Mouse (Mus musculus): ENCODE measurements around the gene Cacng7.

The Cacng7 gene

GRCm38 (mm10) chr7:3388885-3389284 lies 56.1 kb downstream of the Cacng7 start:
- TF ChIP-seq GATA4 (IDR thresholded peaks at IDR 0.05; ENCODE audit: insufficient replicate concordance, low read length) = no peak

- no peak for TF ChIP-seq GATA4 (IDR thresholded peaks at IDR 0.05; ENCODE audit: insufficient replicate concordance, low read length)
Observed at GRCm38 (mm10) chr7:3389444-3390412, 57.0 kb downstream of the Cacng7 start.

GRCm38 (mm10) chr7:3390413-3391080 lies 57.8 kb downstream of the Cacng7 start, which contains the start of gene Cacng8:
Gene Cacng8, plus strand, starts transcription at chr7:3390683.
- no peak for TF ChIP-seq GATA4 (IDR thresholded peaks at IDR 0.05; ENCODE audit: insufficient replicate concordance, low read length)

GRCm38 (mm10) chr7:3391081-3391451 lies 58.3 kb downstream of the Cacng7 start:
- no peak for TF ChIP-seq GATA4 (IDR thresholded peaks at IDR 0.05; ENCODE audit: insufficient replicate concordance, low read length)

GRCm38 (mm10) chr7:3391809-3392208 lies 59.1 kb downstream of the Cacng7 start:
- no peak for TF ChIP-seq GATA4 (IDR thresholded peaks at IDR 0.05; ENCODE audit: insufficient replicate concordance, low read length)

- no peak for TF ChIP-seq GATA4 (IDR thresholded peaks at IDR 0.05; ENCODE audit: insufficient replicate concordance, low read length)
Observed at GRCm38 (mm10) chr7:3397355-3397754, 64.6 kb downstream of the Cacng7 start.

- no peak for TF ChIP-seq GATA4 (IDR thresholded peaks at IDR 0.05; ENCODE audit: insufficient replicate concordance, low read length)
Observed at GRCm38 (mm10) chr7:3397797-3398196, 65.0 kb downstream of the Cacng7 start.

GRCm38 (mm10) chr7:3399937-3400336 lies 67.2 kb downstream of the Cacng7 start:
- no peak for TF ChIP-seq GATA4 (IDR thresholded peaks at IDR 0.05; ENCODE audit: insufficient replicate concordance, low read length)

GRCm38 (mm10) chr7:3409729-3410520 lies 77.2 kb downstream of the Cacng7 start:
- TF ChIP-seq GATA4 (IDR thresholded peaks at IDR 0.05; ENCODE audit: insufficient replicate concordance, low read length) = no peak

- TF ChIP-seq GATA4 (IDR thresholded peaks at IDR 0.05; ENCODE audit: insufficient replicate concordance, low read length) = no peak
Observed at GRCm38 (mm10) chr7:3411160-3411941, 78.6 kb downstream of the Cacng7 start.

- TF ChIP-seq GATA4 (IDR thresholded peaks at IDR 0.05; ENCODE audit: insufficient replicate concordance, low read length) = no peak
Observed at GRCm38 (mm10) chr7:3412036-3412435, 79.3 kb downstream of the Cacng7 start.

GRCm38 (mm10) chr7:3414888-3415287 lies 82.1 kb downstream of the Cacng7 start:
- no peak for TF ChIP-seq GATA4 (IDR thresholded peaks at IDR 0.05; ENCODE audit: insufficient replicate concordance, low read length)

GRCm38 (mm10) chr7:3415378-3415777 lies 82.6 kb downstream of the Cacng7 start:
- TF ChIP-seq GATA4 (IDR thresholded peaks at IDR 0.05; ENCODE audit: insufficient replicate concordance, low read length) = no peak

Measured in liver, adult (tissue).